Mouse (Mus musculus) midbrain, embryonic 16.5 days (tissue): ENCODE data around the gene Sucla2. TPM values are rescaled to one million over a fixed set of nuclear protein-coding genes. Genes with fewer than 3 reads are reported as not detected.
"Not testable (repeated sequence)": the region's sequence is repeated elsewhere in the genome, so short reads cannot be mapped to it uniquely, and the experiment has no call there.

Experiments
- ATAC-seq: fragments of 200-750 bp; cut with Nextera tagmentation; 2 replicates; pipeline ENCODE4 v1.8.0; 2017; ENCODE audit warnings: moderate TSS enrichment
- H3K27ac ChIP-seq: fragments of 300-500 bp; sonication (generic); 2 replicates; pipeline ENCODE4 v1.5.1; 2014; ENCODE audit warnings: mild to moderate bottlenecking, low read length, mixed read lengths
- H3K27me3 ChIP-seq: fragments of 300-500 bp; sonication (generic); 2 replicates; pipeline ENCODE4 v1.6.1; 2014; ENCODE audit warnings: low read depth, low read length, mixed read lengths; ENCODE audit not compliant: control insufficient read depth, insufficient read depth
- H3K36me3 ChIP-seq: fragments of 300-500 bp; sonication (generic); 2 replicates; pipeline ENCODE4 v1.6.1; 2014; ENCODE audit warnings: mild to moderate bottlenecking, low read length, moderate library complexity, mixed read lengths; ENCODE audit not compliant: control insufficient read depth, insufficient read depth
- H3K4me1 ChIP-seq: fragments of 300-500 bp; sonication (generic); 2 replicates; pipeline ENCODE4 v1.6.1; 2014; ENCODE audit warnings: mild to moderate bottlenecking, low read length, mixed read lengths; ENCODE audit not compliant: control insufficient read depth, insufficient read depth
- H3K4me2 ChIP-seq: fragments of 300-500 bp; sonication (generic); 2 replicates; pipeline ENCODE4 v1.6.1; 2014; ENCODE audit warnings: mild to moderate bottlenecking, low read length, mixed read lengths
- H3K4me3 ChIP-seq: fragments of 300-500 bp; sonication (generic); 2 replicates; pipeline ENCODE4 v1.5.1; 2014; ENCODE audit warnings: low read depth, mild to moderate bottlenecking, low read length, moderate library complexity, mixed read lengths
- H3K9ac ChIP-seq: fragments of 300-500 bp; sonication (generic); 2 replicates; pipeline ENCODE4 v1.6.1; 2014; ENCODE audit warnings: low read depth, low read length, mixed read lengths
- H3K9me3 ChIP-seq: fragments of 300-500 bp; sonication (generic); replicated peaks from 2 replicates; pipeline ENCODE4 v1.6.1; 2014; ENCODE audit warnings: mild to moderate bottlenecking, low read length, mixed read lengths; ENCODE audit not compliant: control insufficient read depth, poor library complexity, severe bottlenecking
- WGBS: fragments of 180-500 bp; shearing (Covaris S2); extraction: QIAGEN DNeasy Blood & Tissue Kit; methylation state at CpG from one replicate; pipeline ENCODE4 v1.1.7; 2014; 5-methylcytosine and 5-hydroxymethylcytosine counted together
- polyA plus RNA-seq: library from polyadenylated mRNA; unstranded; fragments of >200 nt; fragmentation: Nextera tagmentation; extraction: Ambion mirVana; gene quantifications from 2 replicates; pipeline ENCODE4 v1.2.1, GENCODE M21; 2015

Sucla2 gene
- polyA plus RNA-seq, 1 experiment from 2014 or later, result 128 TPM

- H3K9me3 ChIP-seq, result no peaks in the 10 kb centered on the region
- no peak overlapping the region for H3K27ac ChIP-seq
- no peak overlapping the region for H3K4me2 ChIP-seq
- no peaks in the 10 kb centered on the region for H3K4me1 ChIP-seq
- no peak overlapping the region for H3K4me3 ChIP-seq
- H3K36me3 ChIP-seq, result no peaks in the 10 kb centered on the region
- 36% methylated on average over 6 of the region's 6 CpGs for WGBS
- no peaks in the 10 kb centered on the region for H3K27me3 ChIP-seq
- no peak for ATAC-seq
- no peak overlapping the region for H3K9ac ChIP-seq
Observed at GRCm38 (mm10) chr14:73543781-73544180, 18.7 kb downstream of the Sucla2 start.

- Histone ChIP-seq H3K9ac (no peak overlapping the region), H3K9me3 (no peaks in the 10 kb centered on the region), H3K27ac (no peak overlapping the region), H3K36me3 (no peaks in the 10 kb centered on the region), H3K4me1 (peaks cover 1% of the 10 kb centered on the region; the same call in 1 of the 2 replicates), H3K4me3 (no peak overlapping the region), H3K4me2 (no peak overlapping the region), H3K27me3 (no peaks in the 10 kb centered on the region)
- 73% methylated on average over 4 of the region's 4 CpGs for WGBS
- ATAC-seq, result no peak
Observed at GRCm38 (mm10) chr14:73547034-73547433, 21.9 kb downstream of the Sucla2 start.

DNA sequence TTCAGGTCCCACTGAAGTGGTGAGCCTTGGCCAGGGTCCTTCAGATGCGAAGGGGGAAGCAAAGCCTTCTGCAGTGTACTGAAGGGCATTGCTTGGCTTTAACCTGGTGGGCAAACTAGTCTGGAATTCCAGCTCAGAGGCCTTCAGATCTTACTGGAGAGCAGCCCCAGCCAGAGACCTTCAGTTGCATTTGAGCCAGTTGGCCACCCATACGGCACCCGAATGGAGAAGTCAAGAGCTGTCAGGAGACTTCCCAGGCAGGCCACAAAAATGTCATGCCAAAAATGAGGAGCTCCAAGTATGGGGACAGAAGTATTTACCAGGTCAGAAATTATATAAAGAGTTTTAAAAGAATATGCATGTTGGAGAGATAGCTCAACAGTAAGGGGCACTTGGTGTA lies 22.9 kb downstream of the Sucla2 start, which contains the start of gene Nudt15:
Gene Nudt15 (minus strand): TSS at position 192 of the 400 bp plus-strand sequence.
- H3K9ac ChIP-seq, result no peak within 1 kb of the TSS
- no peak within 1 kb of the TSS for H3K4me2 ChIP-seq
- no peak within 1 kb of the TSS for H3K27ac ChIP-seq
- WGBS, result 92% methylated on average over 3 of the region's 3 CpGs
- H3K4me1 ChIP-seq, result peaks cover 6% of the 10 kb centered on the region; the same call in 1 of the 2 replicates
- H3K36me3 ChIP-seq, result no peaks in the 10 kb centered on the region
- H3K27me3 ChIP-seq, result no peaks in the 10 kb centered on the region
- no peak for ATAC-seq
- H3K9me3 ChIP-seq, result no peaks in the 10 kb centered on the region
- no peak within 1 kb of the TSS for H3K4me3 ChIP-seq

DNA sequence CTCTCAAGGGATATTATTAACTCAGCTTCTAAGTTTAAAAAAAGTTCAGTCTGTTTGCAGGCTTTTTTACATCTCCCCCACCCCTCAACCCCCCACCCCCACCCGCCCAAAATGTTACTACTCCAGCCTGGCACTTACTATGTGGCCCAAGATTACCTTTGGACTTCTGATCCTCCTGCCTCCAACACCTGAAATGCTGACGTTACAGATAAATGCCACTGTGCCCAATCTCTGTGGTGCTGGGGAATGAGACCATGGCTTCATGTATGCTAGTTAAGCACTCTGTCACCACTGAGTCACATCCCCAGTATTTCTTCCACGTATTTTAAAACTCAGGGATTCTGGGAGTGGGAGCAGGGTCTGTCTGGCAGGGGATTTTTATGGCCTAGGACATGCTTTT lies 25.2 kb downstream of the Sucla2 start:
- H3K9me3 ChIP-seq, result no peaks in the 10 kb centered on the region
- H3K4me3 ChIP-seq, result no peak overlapping the region
- ATAC-seq, result no peak
- H3K27ac ChIP-seq, result no peak overlapping the region
- no peak overlapping the region for H3K4me2 ChIP-seq
- H3K36me3 ChIP-seq, result no peaks in the 10 kb centered on the region
- H3K9ac ChIP-seq, result no peak overlapping the region
- WGBS, result 43% methylated on average over 3 of the region's 3 CpGs
- peaks cover 11% of the 10 kb centered on the region for H3K4me1 ChIP-seq
- H3K27me3 ChIP-seq, result no peaks in the 10 kb centered on the region

GRCm38 (mm10) chr14:73550732-73551131 lies 25.6 kb downstream of the Sucla2 start:
- H3K4me2 ChIP-seq, result no peak overlapping the region
- no peak overlapping the region for H3K27ac ChIP-seq
- ATAC-seq, result no peak
- no peaks in the 10 kb centered on the region for H3K9me3 ChIP-seq
- no peak overlapping the region for H3K9ac ChIP-seq
- no peaks in the 10 kb centered on the region for H3K36me3 ChIP-seq
- WGBS, result 34% methylated on average over 8 of the region's 8 CpGs
- H3K4me3 ChIP-seq, result no peak overlapping the region
- H3K27me3 ChIP-seq, result no peaks in the 10 kb centered on the region
- H3K4me1 ChIP-seq, result peaks cover 11% of the 10 kb centered on the region

- no peak overlapping the region for H3K27ac ChIP-seq
- 78% methylated on average over 6 of the region's 6 CpGs for WGBS
- no peak overlapping the region for H3K9ac ChIP-seq
- no peak overlapping the region for H3K4me2 ChIP-seq
- ATAC-seq, result no peak
- H3K4me3 ChIP-seq, result no peak overlapping the region
- H3K36me3 ChIP-seq, result no peaks in the 10 kb centered on the region
- peaks cover 11% of the 10 kb centered on the region for H3K4me1 ChIP-seq
- no peaks in the 10 kb centered on the region for H3K9me3 ChIP-seq
- H3K27me3 ChIP-seq, result no peaks in the 10 kb centered on the region
Observed at GRCm38 (mm10) chr14:73551164-73551563, 26.0 kb downstream of the Sucla2 start.

DNA sequence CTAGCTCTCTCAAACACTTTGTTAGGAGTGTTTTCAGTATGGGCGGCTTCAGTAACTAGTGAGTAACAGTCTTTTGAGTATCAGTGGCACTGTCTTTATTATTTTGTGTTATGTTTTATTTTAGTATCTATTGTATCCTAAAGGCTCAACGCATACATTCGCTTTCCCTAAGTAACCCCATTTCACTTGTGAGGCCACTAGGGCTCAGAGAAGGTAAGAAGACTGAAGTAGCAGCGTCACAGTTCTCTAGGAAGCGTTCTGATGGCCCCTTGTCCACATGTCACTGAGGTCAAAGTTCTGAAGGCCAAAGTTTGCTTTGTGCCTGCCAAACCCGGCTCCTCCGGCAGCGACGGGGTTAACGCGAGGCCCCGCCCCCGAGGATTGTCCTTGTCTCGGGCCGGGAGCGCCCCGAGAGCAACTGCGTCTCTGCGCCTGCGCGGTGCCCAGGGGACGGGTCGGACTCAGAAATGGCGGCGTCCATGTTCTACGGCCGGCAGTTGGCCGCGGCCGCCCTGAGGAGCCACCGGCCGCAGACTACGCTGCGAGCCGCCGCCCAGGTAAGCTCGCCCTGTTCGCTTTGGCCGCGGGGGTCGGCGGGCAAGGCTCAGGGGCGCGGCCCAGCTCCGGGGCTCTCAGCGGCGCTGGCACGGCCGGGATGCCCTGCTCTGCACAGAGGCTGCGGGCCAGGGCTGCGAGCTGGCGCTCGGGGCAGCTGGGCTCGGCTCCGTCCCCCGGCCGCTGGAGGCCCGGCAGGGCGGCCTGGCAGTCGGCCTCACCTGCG lies 27.4 kb downstream of the Sucla2 start:
- peak; percentile 97 for ATAC-seq
- H3K27ac ChIP-seq, result peak overlapping the region; percentile 80

GRCm38 (mm10) chr14:73553122-73553696 lies 28.1 kb downstream of the Sucla2 start:
- Histone ChIP-seq H3K27me3 (no peaks in the 10 kb centered on the region), H3K36me3 (0 out of 2 replicates have a peak, but pooled peaks cover 2% of the 10 kb centered on the region), H3K9ac (peak overlapping the region; percentile 91), H3K27ac (peak overlapping the region; percentile 80), H3K4me3 (peak overlapping the region; percentile 72), H3K4me1 (peaks cover 11% of the 10 kb centered on the region), H3K9me3 (no peaks in the 10 kb centered on the region), H3K4me2 (peak overlapping the region; percentile 90)
- under 1% methylated on average over 10 of the region's 10 CpGs for WGBS
- ATAC-seq, result no peak; the same call in 1 of the 2 replicates

More for the DNA sequence above, 27.4 kb downstream of the Sucla2 start:
- H3K4me3 ChIP-seq, result peak overlapping the region; percentile 72
- H3K4me2 ChIP-seq, result peak overlapping the region; percentile 90
- no peaks in the 10 kb centered on the region for H3K9me3 ChIP-seq
- 5% methylated on average over 47 of the region's 61 CpGs for WGBS
- 0 out of 2 replicates have a peak, but pooled peaks cover 2% of the 10 kb centered on the region for H3K36me3 ChIP-seq
- H3K27me3 ChIP-seq, result no peaks in the 10 kb centered on the region
- peak overlapping the region; percentile 91 for H3K9ac ChIP-seq
- H3K4me1 ChIP-seq, result peaks cover 11% of the 10 kb centered on the region

GRCm38 (mm10) chr14:73569831-73570230 lies 44.7 kb downstream of the Sucla2 start:
- H3K4me3 ChIP-seq, H3K4me2 ChIP-seq, H3K4me1 ChIP-seq, H3K9ac ChIP-seq, H3K27me3 ChIP-seq, H3K9me3 ChIP-seq, H3K27ac ChIP-seq, ATAC-seq, H3K36me3 ChIP-seq: not testable (repeated sequence)
- WGBS, result 94% methylated on average over 4 of the region's 4 CpGs
